Mouse (Mus musculus) liver, adult 2 months (tissue): ENCODE measurements around the gene 1700030K09Rik. TPM values are rescaled to one million over a fixed set of nuclear protein-coding genes. Genes with fewer than 3 reads are reported as not detected.

Experiments
- DNase-seq: peaks from one replicate; pipeline ENCODE4 v3.0.0-alpha.2; 2011; ENCODE audit warnings: low read depth, low spot score; ENCODE audit errors: extremely low read depth
- H3K27ac ChIP-seq: fragments of 200-500 bp; replicated peaks from 2 replicates; pipeline ENCODE4 v1.5.1; 2012; ENCODE audit warnings: low read depth, mild to moderate bottlenecking, control low read depth, inconsistent platforms, low read length; ENCODE audit not compliant: insufficient read depth
- H3K27me3 ChIP-seq: fragments of 200-500 bp; 2 replicates; pipeline ENCODE4 v1.6.1; 2012; ENCODE audit warnings: mild to moderate bottlenecking, moderate library complexity, low read length, inconsistent platforms; ENCODE audit not compliant: control insufficient read depth, insufficient read depth
- H3K36me3 ChIP-seq: fragments of 200-500 bp; 2 replicates; pipeline ENCODE4 v1.6.1; 2012; ENCODE audit warnings: low read length, inconsistent platforms; ENCODE audit not compliant: control insufficient read depth, insufficient read depth
- H3K4me1 ChIP-seq: fragments of 200-500 bp; 2 replicates; pipeline ENCODE4 v1.6.1; 2011; ENCODE audit warnings: low read length; ENCODE audit not compliant: control insufficient read depth, insufficient read depth
- H3K4me3 ChIP-seq: fragments of 200-500 bp; 2 replicates; pipeline ENCODE4 v1.5.1; 2011; ENCODE audit warnings: low read depth, mild to moderate bottlenecking, control low read depth, low read length, moderate library complexity; ENCODE audit not compliant: insufficient read depth
- H3K79me2 ChIP-seq: fragments of 200-500 bp; 2 replicates; pipeline ENCODE4 v1.6.1; 2012; ENCODE audit warnings: inconsistent platforms, mild to moderate bottlenecking, low read length, moderate library complexity; ENCODE audit not compliant: control insufficient read depth, insufficient read depth
- H3K9ac ChIP-seq: fragments of 200-500 bp; 2 replicates; pipeline ENCODE4 v1.6.1; 2012; ENCODE audit warnings: low read depth, mild to moderate bottlenecking, control low read depth, inconsistent platforms, low read length
- CTCF ChIP-seq: fragments of 200-500 bp; IDR thresholded peaks from 2 replicates; pipeline ENCODE4 v1.5.1; 2011; ENCODE audit warnings: low read depth, low read length, control low read depth
- POLR2A ChIP-seq: fragments of 200-500 bp; IDR thresholded peaks from 2 replicates; pipeline ENCODE4 v1.6.1; 2011; ENCODE audit warnings: low read length, control low read depth; ENCODE audit not compliant: insufficient read depth; ENCODE audit errors: extremely low read depth
- WGBS: fragments of 180-500 bp; shearing (Covaris S2); methylation state at CpG from one replicate; pipeline ENCODE4 v1.1.7; 2018; 5-methylcytosine and 5-hydroxymethylcytosine counted together
- polyA plus RNA-seq: library from polyadenylated mRNA; depleted of rRNA; stranded (reverse); fragments of >200 nt; gene quantifications from 2 replicates; pipeline ENCODE4 v1.2.3, GENCODE M21; 2012
- total RNA-seq: library from RNA; depleted of rRNA; stranded (reverse); fragments of >200 nt; gene quantifications from 2 replicates; pipeline ENCODE4 v1.2.3, GENCODE M21; 2014

The 1700030K09Rik gene
- total and polyA plus RNA-seq, 2 experiments = 1.8 to 3.6 TPM

- Histone ChIP-seq H3K36me3 (no peaks in the 10 kb centered on the region), H3K27me3 (no peaks in the 10 kb centered on the region), H3K4me1 (peaks cover 40% of the 10 kb centered on the region), H3K79me2 (peaks cover 77% of the 10 kb centered on the region), H3K27ac (no peak overlapping the region), H3K9ac (no peak overlapping the region), H3K4me3 (no peak overlapping the region)
- DNase-seq = no peak
- TF ChIP-seq POLR2A (no peak), CTCF (no peak)
- 40% methylated on average over 2 of the region's 2 CpGs for WGBS
Measured at GRCm38 (mm10) chr8:72415252-72415651, 28.4 kb upstream of the 1700030K09Rik start.

DNA sequence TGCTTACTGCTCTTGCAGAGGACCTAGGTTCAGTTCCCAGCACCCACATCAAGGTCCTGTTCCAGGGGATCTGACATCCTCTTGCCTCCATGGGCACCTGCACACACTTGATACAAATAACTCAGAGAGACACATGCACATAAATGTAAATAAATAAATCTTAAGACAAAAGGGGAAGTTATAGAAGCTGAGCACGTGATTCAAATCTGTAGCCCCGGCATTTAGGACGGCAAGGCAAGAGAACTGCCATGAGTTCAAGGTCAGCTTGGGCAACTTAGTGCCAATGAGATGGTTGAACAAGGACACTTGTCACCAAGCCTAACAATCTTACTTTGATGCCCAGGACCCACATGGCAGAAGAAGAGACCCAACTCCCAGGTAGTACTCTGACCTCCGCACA is 25.6 kb upstream of the 1700030K09Rik start:
- Histone ChIP-seq H3K4me3 (no peak overlapping the region), H3K27ac (no peak overlapping the region), H3K4me1 (peaks cover 40% of the 10 kb centered on the region), H3K9ac (no peak overlapping the region), H3K27me3 (no peaks in the 10 kb centered on the region), H3K79me2 (peaks cover 55% of the 10 kb centered on the region), H3K36me3 (no peaks in the 10 kb centered on the region)
- TF ChIP-seq POLR2A (no peak), CTCF (no peak)
- WGBS = 82% methylated on average over 4 of the region's 4 CpGs
- no peak for DNase-seq

- 2% methylated on average over 67 of the region's 73 CpGs for WGBS
- H3K4me1 ChIP-seq = peaks cover 34% of the 10 kb centered on the region
- H3K9ac ChIP-seq = peak overlapping the region; percentile 84
- H3K4me3 ChIP-seq = peak overlapping the region; percentile 68
- DNase-seq = peak; percentile 15
- TF ChIP-seq CTCF (no peak), POLR2A (no peak)
- H3K36me3 ChIP-seq = no peaks in the 10 kb centered on the region
- no peaks in the 10 kb centered on the region for H3K27me3 ChIP-seq
- H3K79me2 ChIP-seq = peaks cover 34% of the 10 kb centered on the region
- H3K27ac ChIP-seq = peak overlapping the region; percentile 28
Measured at GRCm38 (mm10) chr8:72420571-72421361, 22.9 kb upstream of the 1700030K09Rik start.

DNA sequence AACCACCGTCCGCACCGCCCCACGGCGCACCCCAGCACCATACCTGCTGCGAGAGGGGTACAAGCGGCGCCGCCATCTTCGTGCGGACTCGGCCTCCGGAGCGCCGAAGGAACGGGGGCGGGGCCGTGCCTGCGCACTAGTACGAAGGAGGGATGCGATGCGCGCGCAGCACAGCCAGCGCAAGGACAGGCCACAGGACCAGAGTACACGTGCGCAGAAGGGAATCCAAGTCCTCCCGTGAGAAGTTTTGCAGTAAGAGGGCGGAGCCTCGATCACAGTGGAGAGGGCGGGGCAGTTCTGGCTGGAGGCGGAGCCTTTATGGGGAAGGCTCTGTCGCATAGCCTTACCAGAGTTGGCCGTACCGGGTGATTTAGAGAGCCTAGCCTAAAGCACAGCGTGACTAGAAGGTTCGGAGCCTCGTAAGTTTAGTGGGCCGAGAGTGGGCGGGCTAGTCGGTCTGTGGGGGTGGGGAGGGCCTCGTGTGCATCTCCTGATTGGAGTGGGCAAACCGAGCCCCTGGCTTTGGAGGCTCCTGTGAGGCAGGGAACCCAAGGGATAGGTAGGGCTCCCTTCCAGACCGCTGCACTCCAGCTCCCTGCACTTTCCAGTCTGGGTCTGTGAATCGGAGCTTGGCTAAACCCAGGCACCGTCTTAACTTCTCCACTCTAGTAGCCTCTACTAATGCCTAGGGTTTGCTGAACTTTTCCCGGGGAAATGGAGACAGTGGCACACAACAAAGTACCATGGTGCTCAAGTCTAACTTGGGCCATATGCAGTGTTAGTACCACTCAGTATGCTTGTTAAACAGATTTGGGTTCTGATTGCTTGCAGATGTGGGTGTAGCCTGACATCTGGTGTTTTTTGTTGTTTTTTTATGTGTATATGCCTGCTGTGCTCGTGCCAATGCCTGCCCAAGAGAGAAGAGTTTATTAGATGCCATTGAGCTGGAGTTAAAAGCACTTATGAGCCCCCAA is 22.0 kb upstream of the 1700030K09Rik start, which contains the start of gene Eps15l1:
Gene Eps15l1, minus strand, starts transcription at position 99 of the 974 bp plus-strand sequence.
- Histone ChIP-seq H3K27ac (peak within 1 kb of the TSS; percentile 30), H3K4me3 (peak within 1 kb of the TSS; percentile 69), H3K9ac (peak within 1 kb of the TSS; percentile 84), H3K4me1 (peaks cover 29% of the 10 kb centered on the region), H3K36me3 (no peaks in the 10 kb centered on the region), H3K27me3 (no peaks in the 10 kb centered on the region), H3K79me2 (peaks cover 25% of the 10 kb centered on the region)
- 2% methylated on average over 48 of the region's 48 CpGs for WGBS
- peak; percentile 96 for DNase-seq
- TF ChIP-seq POLR2A (peak; percentile 63; the same call in 1 of the 2 replicates), CTCF (no peak)

- Histone ChIP-seq H3K79me2 (peaks cover 18% of the 10 kb centered on the region; the same call in 1 of the 2 replicates), H3K27me3 (no peaks in the 10 kb centered on the region), H3K27ac (no peak overlapping the region), H3K36me3 (no peaks in the 10 kb centered on the region), H3K4me3 (no peak overlapping the region), H3K4me1 (peaks cover 16% of the 10 kb centered on the region), H3K9ac (no peak overlapping the region)
- DNase-seq = peak; percentile 48
- WGBS = 27% methylated on average over 1 of the region's 1 CpGs
- TF ChIP-seq CTCF (peak; percentile 23; the same call in 1 of the 2 replicates), POLR2A (no peak)
Measured at GRCm38 (mm10) chr8:72422926-72423325, 20.8 kb upstream of the 1700030K09Rik start.
